Mouse (Mus musculus) brain, embryonic 14.5 days (tissue): ENCODE measurements at regions not wholly inside any gene's neighbourhood (a gene's known extent, or its start where the extent isn't known, plus 50 kb on each side); places are given as distances from the start of the nearest gene placed in this dataset.

Source experiments
- CTCF ChIP-seq: fragments of 200-500 bp; IDR thresholded peaks from 2 replicates; pipeline ENCODE4 v1.5.1; 2012; ENCODE audit warnings: inconsistent platforms, mild to moderate bottlenecking, moderate library complexity, borderline replicate concordance; ENCODE audit not compliant: insufficient read depth, insufficient read length; ENCODE audit errors: extremely low read depth
- POLR2A ChIP-seq: fragments of 200-500 bp; IDR thresholded peaks from 2 replicates; pipeline ENCODE4 v1.6.1; 2012; ENCODE audit warnings: mild to moderate bottlenecking, inconsistent platforms, borderline replicate concordance; ENCODE audit not compliant: poor library complexity, insufficient read depth, insufficient read length, severe bottlenecking; ENCODE audit errors: extremely low read depth

DNA sequence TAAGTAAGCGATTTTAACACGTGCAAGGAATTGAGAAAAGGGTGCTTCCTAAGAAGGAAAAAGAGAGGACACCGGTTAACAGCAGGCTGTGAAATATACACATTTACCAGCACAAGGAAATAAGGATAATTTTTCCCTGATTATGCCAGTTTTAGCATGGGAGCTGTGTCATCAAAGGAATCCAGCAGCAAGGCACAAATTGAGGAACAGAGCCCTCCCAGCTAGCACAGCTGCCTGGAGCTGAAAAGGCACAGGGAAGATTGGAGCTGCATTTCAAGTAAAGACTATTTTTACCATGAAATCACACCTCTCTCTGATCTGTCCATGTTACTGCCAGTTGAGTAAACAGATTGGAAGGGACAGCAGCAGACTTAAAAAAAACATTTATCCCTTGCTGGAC is 558.7 kb downstream of the Sqor start:
- no peak for TF ChIP-seq CTCF
- no peak for TF ChIP-seq POLR2A
